Mouse (Mus musculus) intestine, postnatal 0 days (tissue): ENCODE results near the gene Proser3. TPM values are rescaled to one million over a fixed set of nuclear protein-coding genes. Genes with fewer than 3 reads are reported as not detected.

Experiments used
- ATAC-seq: fragments of 200-750 bp; cut with Nextera tagmentation; 2 replicates; pipeline ENCODE4 v1.8.0; 2017; ENCODE audit warnings: mild to moderate bottlenecking, moderate TSS enrichment, moderate library complexity
- H3K27ac ChIP-seq: fragments of 300-500 bp; sonication (generic); 2 replicates; pipeline ENCODE4 v1.5.1; 2014; ENCODE audit warnings: mild to moderate bottlenecking, low read depth, low read length, moderate library complexity
- H3K27me3 ChIP-seq: fragments of 300-500 bp; sonication (generic); replicated peaks from 2 replicates; pipeline ENCODE4 v1.6.1; 2014; ENCODE audit warnings: low read length, mixed read lengths; ENCODE audit not compliant: control insufficient read depth, insufficient read depth
- H3K36me3 ChIP-seq: fragments of 300-500 bp; sonication (generic); 2 replicates; pipeline ENCODE4 v1.6.1; 2014; ENCODE audit warnings: mild to moderate bottlenecking, moderate library complexity; ENCODE audit not compliant: control insufficient read depth, insufficient read depth
- H3K4me1 ChIP-seq: fragments of 300-500 bp; sonication (generic); replicated peaks from 2 replicates; pipeline ENCODE4 v1.6.1; 2014; ENCODE audit warnings: antibody characterized with exemption, low read length, mixed read lengths; ENCODE audit not compliant: control insufficient read depth, insufficient read depth
- H3K4me2 ChIP-seq: fragments of 300-500 bp; sonication (generic); replicated peaks from 2 replicates; pipeline ENCODE4 v1.6.1; 2014; ENCODE audit warnings: low read depth, mild to moderate bottlenecking, moderate library complexity
- H3K4me3 ChIP-seq: fragments of 300-500 bp; sonication (generic); 2 replicates; pipeline ENCODE4 v1.5.1; 2014; ENCODE audit warnings: low read depth, low read length
- H3K9ac ChIP-seq: fragments of 300-500 bp; sonication (generic); 2 replicates; pipeline ENCODE4 v1.6.1; 2014; ENCODE audit warnings: mild to moderate bottlenecking, low read depth, low read length
- H3K9me3 ChIP-seq: fragments of 300-500 bp; sonication (generic); 2 replicates; pipeline ENCODE4 v1.6.1; 2016; ENCODE audit warnings: mixed run types; ENCODE audit not compliant: control insufficient read depth
- CTCF ChIP-seq: sonication (generic); IDR thresholded peaks from 2 replicates; pipeline ENCODE4 v1.5.1; 2016; ENCODE audit warnings: low read depth, mild to moderate bottlenecking, control low read depth, antibody characterized with exemption, moderate library complexity
- WGBS: fragments of 180-500 bp; shearing (Covaris S2); extraction: QIAGEN DNeasy Blood & Tissue Kit; methylation state at CpG from one replicate; pipeline ENCODE4 v1.1.7; 2014; 5-methylcytosine and 5-hydroxymethylcytosine counted together
- polyA plus RNA-seq: library from polyadenylated mRNA; unstranded; fragments of >200 nt; fragmentation: Nextera tagmentation; extraction: Ambion mirVana; gene quantifications from 2 replicates; pipeline ENCODE4 v1.2.1, GENCODE M21; 2015

The Proser3 gene
- polyA plus RNA-seq, 1 experiment from 2014 or later: 2.0 TPM

DNA sequence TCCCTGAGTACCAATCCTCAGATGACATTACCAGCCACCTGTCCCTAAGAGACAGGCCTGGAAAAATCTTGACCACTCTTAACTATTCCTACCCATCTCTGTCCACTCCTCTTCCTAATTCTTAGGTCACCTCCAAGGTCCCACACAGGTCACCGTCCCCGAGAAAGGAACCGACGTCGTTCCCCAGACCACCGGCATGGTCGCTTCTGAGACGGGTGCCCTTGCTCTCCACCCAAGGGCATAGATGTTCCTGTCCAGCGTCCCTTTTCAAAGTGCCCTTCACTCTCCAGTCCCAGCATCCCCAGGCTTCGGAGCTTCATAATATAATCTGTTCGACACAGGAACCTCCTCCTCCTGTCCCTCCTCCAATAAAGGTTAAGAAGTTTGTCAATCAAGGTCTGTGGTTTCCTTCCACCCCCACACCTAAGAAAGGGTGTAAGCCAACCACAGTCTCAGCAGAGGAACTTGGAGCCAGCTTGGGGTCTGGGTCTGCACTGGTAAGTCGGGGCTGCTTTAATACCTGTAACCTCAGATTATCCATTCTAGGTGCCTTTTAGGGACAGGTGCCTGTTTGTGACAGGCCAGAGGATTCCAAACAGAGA, 13.0 kb upstream of the Proser3 start, which contains the start of gene Igflr1:
TSS of gene Igflr1 (plus strand) at position 458 of the 602 bp plus-strand sequence.
- H3K9ac ChIP-seq: no peak within 1 kb of the TSS
- no peaks in the 10 kb centered on the region for H3K4me1 ChIP-seq
- 94% methylated on average over 12 of the region's 12 CpGs for WGBS
- ATAC-seq: no peak
- no peaks in the 10 kb centered on the region for H3K9me3 ChIP-seq
- no peaks in the 10 kb centered on the region for H3K27me3 ChIP-seq
- no peak for TF ChIP-seq CTCF
- H3K4me2 ChIP-seq: no peak within 1 kb of the TSS
- no peak within 1 kb of the TSS for H3K27ac ChIP-seq
- H3K36me3 ChIP-seq: peaks cover 47% of the 10 kb centered on the region
- H3K4me3 ChIP-seq: no peak within 1 kb of the TSS

- H3K9ac ChIP-seq: no peak overlapping the region
- no peak overlapping the region; the same call in 1 of the 2 replicates for H3K27ac ChIP-seq
- no peaks in the 10 kb centered on the region for H3K27me3 ChIP-seq
- H3K4me2 ChIP-seq: peak overlapping the region; percentile 78
- WGBS: 18% methylated on average over 6 of the region's 6 CpGs
- peak overlapping the region; percentile 86 for H3K4me3 ChIP-seq
- H3K4me1 ChIP-seq: no peaks in the 10 kb centered on the region
- no peak for ATAC-seq
- no peak for TF ChIP-seq CTCF
- H3K36me3 ChIP-seq: peaks cover 35% of the 10 kb centered on the region
- no peaks in the 10 kb centered on the region for H3K9me3 ChIP-seq
Measured at GRCm38 (mm10) chr7:30563906-30564280, 11.8 kb upstream of the Proser3 start.

GRCm38 (mm10) chr7:30563117-30563905, 11.2 kb upstream of the Proser3 start, which contains the start of the genes U2af1l4, Gm49396 and Psenen:
Gene U2af1l4 (plus strand): TSS chr7:30563301.
Gene Gm49396 (plus strand): TSS chr7:30563344.
Gene Psenen (minus strand): TSS chr7:30563627.
- no peaks in the 10 kb centered on the region for H3K27me3 ChIP-seq
- peak; percentile 84 for ATAC-seq

GRCm38 (mm10) chr7:30562526-30563116, 10.5 kb upstream of the Proser3 start:
- no peak for ATAC-seq
- WGBS: under 1% methylated on average over 27 of the region's 27 CpGs
- Histone ChIP-seq H3K36me3 (peaks cover 29% of the 10 kb centered on the region), H3K4me1 (0 out of 2 replicates have a peak, but pooled peaks cover 4% of the 10 kb centered on the region), H3K27ac (peak overlapping the region; percentile 74), H3K4me2 (peak overlapping the region; percentile 78), H3K9ac (peak overlapping the region; percentile 72), H3K9me3 (no peaks in the 10 kb centered on the region), H3K4me3 (peak overlapping the region; percentile 86), H3K27me3 (no peaks in the 10 kb centered on the region)
- TF ChIP-seq CTCF: no peak

More at GRCm38 (mm10) chr7:30563117-30563905, 11.2 kb upstream of the Proser3 start, which contains the start of the genes U2af1l4, Gm49396 and Psenen:
- H3K9ac ChIP-seq: peak within 1 kb of the TSS; percentile 72
- H3K4me1 ChIP-seq: 0 out of 2 replicates have a peak, but pooled peaks cover 4% of the 10 kb centered on the region
- WGBS: under 1% methylated on average over 45 of the region's 45 CpGs
- peak within 1 kb of the TSS; percentile 91 for H3K27ac ChIP-seq
- peak within 1 kb of the TSS; percentile 86 for H3K4me3 ChIP-seq
- no peaks in the 10 kb centered on the region for H3K9me3 ChIP-seq
- no peak for TF ChIP-seq CTCF
- peak within 1 kb of the TSS; percentile 78 for H3K4me2 ChIP-seq
- peaks cover 30% of the 10 kb centered on the region for H3K36me3 ChIP-seq

- WGBS: 65% methylated on average over 2 of the region's 2 CpGs
- Histone ChIP-seq H3K4me2 (peak overlapping the region; percentile 78), H3K27me3 (no peaks in the 10 kb centered on the region), H3K27ac (0 out of 2 replicates have a peak overlapping the region, but pooled peaks have one; percentile 28), H3K36me3 (peaks cover 25% of the 10 kb centered on the region), H3K9me3 (no peaks in the 10 kb centered on the region), H3K4me1 (0 out of 2 replicates have a peak, but pooled peaks cover 4% of the 10 kb centered on the region), H3K9ac (no peak overlapping the region), H3K4me3 (no peak overlapping the region)
- TF ChIP-seq CTCF: no peak
- ATAC-seq: no peak
Measured at GRCm38 (mm10) chr7:30560296-30560695, 8.2 kb upstream of the Proser3 start.
